ENCODE assay signal across 8 mouse cellular contexts in the genomic region with DNA sequence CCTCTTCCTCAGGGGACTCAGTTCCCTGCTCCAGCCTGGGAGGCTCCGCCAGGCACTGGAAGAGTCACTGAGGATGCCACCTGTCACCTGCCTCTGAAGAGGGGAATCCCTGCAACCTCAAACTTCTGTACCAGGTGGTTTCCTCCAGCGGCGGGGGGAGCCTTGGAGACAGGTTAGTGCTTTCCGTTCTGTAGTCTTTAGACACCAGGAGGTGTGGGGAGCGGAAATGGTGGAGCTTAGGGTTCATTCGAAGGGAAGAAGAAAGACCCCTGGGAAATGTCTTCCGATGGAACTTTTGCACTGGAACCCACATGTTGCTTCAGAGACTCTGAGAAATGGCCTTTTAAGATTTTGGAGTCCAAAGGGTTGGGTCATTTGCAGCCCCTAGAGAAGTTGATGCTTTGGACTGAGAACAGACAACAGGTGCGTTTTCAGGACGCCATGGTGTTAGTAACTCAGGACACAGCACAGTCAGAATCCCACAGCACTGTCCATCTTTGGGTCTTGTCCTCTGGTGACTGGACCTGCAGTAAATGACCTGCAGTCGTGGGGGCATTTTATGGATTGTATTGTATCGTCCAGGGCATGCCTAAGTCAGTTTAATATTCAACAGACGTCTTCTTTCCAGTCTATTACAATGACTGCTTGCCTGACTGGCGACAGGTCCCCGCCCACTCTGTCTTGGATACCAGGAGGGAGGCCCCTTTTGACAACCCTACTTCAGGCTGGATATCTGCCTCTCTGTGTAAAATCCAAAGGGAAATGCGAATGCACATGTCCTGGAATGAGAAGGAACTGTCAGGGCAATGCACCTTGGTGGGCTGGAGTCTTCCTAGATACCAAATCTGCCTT. TPM values are rescaled to one million over a fixed set of nuclear protein-coding genes. Genes with fewer than 3 reads are reported as not detected.
DNase-seq lines count a peak whose midpoint lies in the region; ATAC-seq and TF ChIP-seq lines count a peak whose summit lies in the region.

No protein-coding gene starts in this region.

- WGBS in spleen, adult 2 months = 45% methylated on average over 15 of the region's 15 CpGs
- 37% methylated on average over 15 of the region's 15 CpGs for WGBS in limb, embryonic 11.5 days

- H3K27ac ChIP-seq in spleen, adult 2 months (ENCODE audit: insufficient read depth, low read length) = peak overlapping the region; percentile 82
- H3K27ac ChIP-seq in limb, embryonic 11.5 days (replicated peaks; ENCODE audit: low read depth, low read length) = no peak overlapping the region

- no peak for ATAC-seq in limb, embryonic 11.5 days (ENCODE audit: insufficient number of reproducible peaks, low FRiP score, low TSS enrichment, low read depth)

- no peaks in the 10 kb centered on the region for H3K27me3 ChIP-seq in spleen, adult 2 months (ENCODE audit: control insufficient read depth, insufficient read depth, low read length)
- H3K27me3 ChIP-seq in limb, embryonic 11.5 days (ENCODE audit: control insufficient read depth, insufficient read depth, low read length) = no peaks in the 10 kb centered on the region

- H3K36me3 ChIP-seq in spleen, adult 2 months (ENCODE audit: control insufficient read depth, insufficient read depth, low read length) = no peaks in the 10 kb centered on the region
- no peaks in the 10 kb centered on the region; the same call in 1 of the 2 replicates for H3K36me3 ChIP-seq in limb, embryonic 11.5 days (ENCODE audit: control insufficient read depth, insufficient read depth, low read length)

- peak in 1 of 2 experiments; percentile 64 for DNase-seq in spleen, adult 2 months (ENCODE audit: low read depth in 1 of 2, low spot score in 2 of 2)
- no peak for DNase-seq in spleen, postnatal 14 days (ENCODE audit: low spot score in 2 of 2)
- DNase-seq in heart, postnatal 10 days = peak; percentile 16 to 21
- no peak for DNase-seq in limb, embryonic 11.5 days (ENCODE audit: low spot score)
- peak; percentile 85 for DNase-seq in naive thymus-derived CD4-positive, alpha-beta T cell, adult 2 months (ENCODE audit: low read depth)
- no peak for DNase-seq in left cerebral cortex, adult 8-10 months (ENCODE audit: low spot score in 2 of 2)
- no peak for DNase-seq in layer of hippocampus, postnatal 10 days (ENCODE audit: low spot score in 2 of 2)
- no peak for DNase-seq in adrenal gland, adult 18-20 months (ENCODE audit: low spot score in 2 of 2)

- TF ChIP-seq POLR2A in spleen, adult 2 months (IDR thresholded peaks at IDR 0.05; ENCODE audit: low read depth, low read length) = no peak

- H3K4me3 ChIP-seq in spleen, adult 2 months (ENCODE audit: extremely low read depth, insufficient read depth, insufficient read length) = peak overlapping the region; percentile 92
- peak overlapping the region; percentile 65 for H3K4me3 ChIP-seq in limb, embryonic 11.5 days (ENCODE audit: low read depth, low read length)

- no peak for TF ChIP-seq CTCF in spleen, adult 2 months (IDR thresholded peaks at IDR 0.05; ENCODE audit: extremely low read depth, insufficient read depth, insufficient read length, insufficient replicate concordance)

- intact Hi-C loops in heart, postnatal 10 days (cut with DNase I) = no loop called here

- peaks cover 15% of the 10 kb centered on the region; the same call in 1 of the 2 replicates for H3K4me1 ChIP-seq in spleen, adult 2 months (ENCODE audit: control insufficient read depth, insufficient read depth, insufficient read length)
- peaks cover 8% of the 10 kb centered on the region for H3K4me1 ChIP-seq in limb, embryonic 11.5 days (ENCODE audit: control insufficient read depth, insufficient read depth, low read length)

- no peaks in the 10 kb centered on the region for H3K9me3 ChIP-seq in limb, embryonic 11.5 days (ENCODE audit: control insufficient read depth, low read length)

- H3K9ac ChIP-seq in limb, embryonic 11.5 days (ENCODE audit: low read length) = peak overlapping the region; percentile 89

- peak overlapping the region; percentile 72 for H3K4me2 ChIP-seq in limb, embryonic 11.5 days (ENCODE audit: low read depth, severe bottlenecking)

RNA-seq across cellular contexts. Expression of a gene that starts 1.3 kb away (rescaled TPM):
- 14.8 and 16.7 TPM in 2 replicates for polyA plus RNA-seq in spleen, adult 2 months (2012; rRNA removed)
- 10 to 100 TPM; 28.5 to 32.8 TPM for total RNA-seq in heart, postnatal 10 days (2021)
- 3.7 and 3.9 TPM in 2 replicates for polyA plus RNA-seq in limb, embryonic 11.5 days (2014; fragmentation: Nextera tagmentation; extraction: Ambion mirVana)
- total RNA-seq in left cerebral cortex, adult 8-10 months (2022) = 10 to 100 TPM; 27.5 to 28.4 (median 28.0) TPM
- 10 to 100 TPM; 24.3 to 27.8 TPM for total RNA-seq in layer of hippocampus, postnatal 10 days (2021)
- total RNA-seq in adrenal gland, adult 18-20 months (2021) = 10 to 100 TPM; 17.1 TPM

RNA-seq across cellular contexts. Expression of a gene that starts 19.6 kb away (rescaled TPM):
- 17.8 and 18.5 TPM in 2 replicates for polyA plus RNA-seq in spleen, adult 2 months (2012; rRNA removed)
- 1 to 10 TPM; 2.1 to 2.5 TPM for total RNA-seq in heart, postnatal 10 days (2021)
- 72.9 and 74.1 TPM in 2 replicates for polyA plus RNA-seq in limb, embryonic 11.5 days (2014; fragmentation: Nextera tagmentation; extraction: Ambion mirVana)
- total RNA-seq in left cerebral cortex, adult 8-10 months (2022) = 100 to 1,000 TPM in 3 of 4 experiments, 10 to 100 TPM in 1; 95.5 to 112 (median 107) TPM
- total RNA-seq in layer of hippocampus, postnatal 10 days (2021) = 100 to 1,000 TPM in 1 of 2 experiments, 10 to 100 TPM in 1; 99.1 to 117 TPM
- 10 to 100 TPM in 1 of 2 experiments, 1 to 10 TPM in 1; 8.1 to 10.3 TPM for total RNA-seq in adrenal gland, adult 18-20 months (2021)

RNA-seq across cellular contexts. Expression of a gene that starts 34.9 kb away (rescaled TPM):
- 0.33 and 0.45 TPM in 2 replicates for polyA plus RNA-seq in spleen, adult 2 months (2012; rRNA removed)
- 1 to 10 TPM; 2.9 to 3.2 TPM for total RNA-seq in heart, postnatal 10 days (2021)
- polyA plus RNA-seq in limb, embryonic 11.5 days (2014; fragmentation: Nextera tagmentation; extraction: Ambion mirVana) = 0.97 and 1.0 TPM in 2 replicates
- total RNA-seq in left cerebral cortex, adult 8-10 months (2022) = 1 to 10 TPM in 3 of 4 experiments, under 1 TPM in 1; 0.78 to 6.1 (median 2.8) TPM
- total RNA-seq in layer of hippocampus, postnatal 10 days (2021) = under 1 TPM; 0.87 TPM
- 1 to 10 TPM; 2.4 to 5.5 TPM for total RNA-seq in adrenal gland, adult 18-20 months (2021)

RNA-seq across cellular contexts. Expression of a gene that starts 53.2 kb away (rescaled TPM):
- polyA plus RNA-seq in spleen, adult 2 months (2012; rRNA removed) = 7.1 and 7.4 TPM in 2 replicates
- total RNA-seq in heart, postnatal 10 days (2021) = 10 to 100 TPM; 27.7 to 32.0 TPM
- polyA plus RNA-seq in limb, embryonic 11.5 days (2014; fragmentation: Nextera tagmentation; extraction: Ambion mirVana) = 59.0 and 61.5 TPM in 2 replicates
- total RNA-seq in left cerebral cortex, adult 8-10 months (2022) = 100 to 1,000 TPM; 179 to 215 (median 196) TPM
- 100 to 1,000 TPM; 144 to 170 TPM for total RNA-seq in layer of hippocampus, postnatal 10 days (2021)
- total RNA-seq in adrenal gland, adult 18-20 months (2021) = 10 to 100 TPM; 59.3 to 59.4 TPM

Comparison
In these comparisons a context has a peak if more than half of its experiments do, and no peak if none do; other contexts are left out.
1. DNase-seq: peak in heart, postnatal 10 days (2 of 2) and naive thymus-derived CD4-positive, alpha-beta T cell, adult 2 months (single experiment); none in spleen, postnatal 14 days (0 of 2), limb, embryonic 11.5 days (single experiment), left cerebral cortex, adult 8-10 months (0 of 2), layer of hippocampus, postnatal 10 days (0 of 2) and adrenal gland, adult 18-20 months (0 of 2).
2. RNA of a gene that starts 19.6 kb away (total RNA-seq): 99.1 to 117 TPM in layer of hippocampus, postnatal 10 days and 95.5 to 112 TPM in left cerebral cortex, adult 8-10 months; 8.1 to 10.3 TPM in adrenal gland, adult 18-20 months and 2.1 to 2.5 TPM in heart, postnatal 10 days; every median in the first group is over 4 times any median in the second.